Comparison of ENCODE assay signal across 11 mouse cellular contexts in the genomic region with DNA sequence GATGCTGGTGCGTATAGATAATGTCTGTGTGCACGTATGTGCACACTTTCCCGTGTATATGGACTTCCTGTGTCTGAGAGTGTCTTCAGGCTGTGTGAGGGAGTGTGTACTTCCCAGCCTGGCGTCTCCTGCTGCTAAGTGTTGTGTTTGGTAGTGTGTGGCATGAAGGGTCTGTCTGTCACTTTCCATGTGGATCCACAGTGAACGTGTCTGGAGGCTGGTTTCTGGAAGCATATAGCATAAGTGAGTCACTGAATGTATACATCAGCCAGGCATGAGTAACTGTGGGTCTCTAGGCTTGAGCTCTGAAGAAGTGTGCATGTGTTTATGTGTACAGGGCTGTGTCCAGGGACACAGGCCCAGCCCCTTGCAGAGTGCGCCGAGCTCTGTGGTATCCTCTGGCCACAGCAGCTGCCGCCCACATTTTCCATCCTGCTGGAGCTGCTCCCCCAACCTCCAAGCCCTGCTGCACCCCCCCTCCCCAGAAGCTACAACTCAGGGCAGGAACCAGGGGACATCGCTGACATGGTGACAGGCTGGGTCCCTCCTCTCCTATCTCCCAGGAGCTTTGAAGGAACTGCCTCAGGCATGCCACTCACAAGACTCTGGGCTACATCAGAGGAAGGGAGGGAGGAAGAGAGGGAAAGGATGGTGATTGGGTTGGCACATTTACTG. TPM values are rescaled to one million over a fixed set of nuclear protein-coding genes. Genes with fewer than 3 reads are reported as not detected.
DNase-seq lines count a peak whose midpoint lies in the region; ATAC-seq and TF ChIP-seq lines count a peak whose summit lies in the region.
"Had no signal": no experiment of that assay in that cellular context is flagged by ENCODE, and none has a peak within 500 bp of the region (broad histone marks: within the 10 kb centered on the region; RNA-seq: fewer than 3 reads in every experiment).

No protein-coding gene starts in this region.

- H3K9me3 ChIP-seq in lung, embryonic 16.5 days (ENCODE audit: control insufficient read depth, low read length), result no peaks in the 10 kb centered on the region
- no peaks in the 10 kb centered on the region for H3K9me3 ChIP-seq in forebrain, postnatal 0 days (ENCODE audit: low read length)
- no peaks in the 10 kb centered on the region for H3K9me3 ChIP-seq in neural tube, embryonic 15.5 days (replicated peaks)

- H3K27ac ChIP-seq in lung, embryonic 16.5 days (ENCODE audit: low read length), result peak overlapping the region; percentile 85
- H3K27ac ChIP-seq in forebrain, postnatal 0 days (ENCODE audit: low read depth, low read length), result no peak overlapping the region
- H3K27ac ChIP-seq in neural tube, embryonic 15.5 days (replicated peaks), result peak overlapping the region; percentile 29

- no peak overlapping the region for H3K9ac ChIP-seq in lung, embryonic 16.5 days (ENCODE audit: low read length)
- no peak overlapping the region for H3K9ac ChIP-seq in forebrain, postnatal 0 days
- H3K9ac ChIP-seq in neural tube, embryonic 15.5 days (replicated peaks), result no peak overlapping the region

- H3K4me3 ChIP-seq in lung, embryonic 16.5 days (ENCODE audit: low read length), result no peak overlapping the region
- no peak overlapping the region for H3K4me3 ChIP-seq in forebrain, postnatal 0 days (ENCODE audit: low read depth, low read length)
- no peak overlapping the region for H3K4me3 ChIP-seq in neural tube, embryonic 15.5 days (replicated peaks)

- H3K4me2 ChIP-seq in lung, embryonic 16.5 days (ENCODE audit: low read depth, low read length), result peak overlapping the region; percentile 65; the same call in 1 of the 2 replicates
- H3K4me2 ChIP-seq in forebrain, postnatal 0 days (ENCODE audit: low read depth), result peak overlapping the region; percentile 94
- H3K4me2 ChIP-seq in neural tube, embryonic 15.5 days, result no peak overlapping the region

- H3K4me1 ChIP-seq in lung, embryonic 16.5 days (replicated peaks; ENCODE audit: control insufficient read depth, insufficient read depth, low read length), result peaks cover 86% of the 10 kb centered on the region
- peaks cover 65% of the 10 kb centered on the region for H3K4me1 ChIP-seq in forebrain, postnatal 0 days (ENCODE audit: insufficient read depth)
- peaks cover 95% of the 10 kb centered on the region for H3K4me1 ChIP-seq in neural tube, embryonic 15.5 days

- no peak; the same call in 1 of the 2 replicates for ATAC-seq in lung, embryonic 16.5 days (ENCODE audit: low read depth)
- ATAC-seq in forebrain, postnatal 0 days, result no peak
- no peak for ATAC-seq in neural tube, embryonic 15.5 days (ENCODE audit: low FRiP score)

- H3K27me3 ChIP-seq in lung, embryonic 16.5 days (ENCODE audit: control insufficient read depth, insufficient read depth, low read depth, low read length), result no peaks in the 10 kb centered on the region
- no peaks in the 10 kb centered on the region for H3K27me3 ChIP-seq in forebrain, postnatal 0 days (ENCODE audit: insufficient read depth, low read length)
- no peaks in the 10 kb centered on the region for H3K27me3 ChIP-seq in neural tube, embryonic 15.5 days (replicated peaks)

- H3K36me3 ChIP-seq in lung, embryonic 16.5 days (ENCODE audit: control insufficient read depth, insufficient read depth, low read length), result no peaks in the 10 kb centered on the region
- H3K36me3 ChIP-seq in forebrain, postnatal 0 days (ENCODE audit: insufficient read depth), result peaks cover 20% of the 10 kb centered on the region
- H3K36me3 ChIP-seq in neural tube, embryonic 15.5 days, result peaks cover 11% of the 10 kb centered on the region

- peak; percentile 23 to 42 for DNase-seq in cerebellum, adult 18-20 months
- DNase-seq in cerebellum, postnatal 14 days, result no peak
- DNase-seq in lung, postnatal 25 days (ENCODE audit: low spot score), result no peak
- no peak for DNase-seq in forebrain, postnatal 0 days
- DNase-seq in kidney, adult 18-20 months, result no peak
- no peak for DNase-seq in gastrocnemius, postnatal 4 days (ENCODE audit: low spot score in 2 of 2)
- DNase-seq: right cerebral cortex, postnatal 4 days had no signal

- TF ChIP-seq CTCF in forebrain, postnatal 0 days (IDR thresholded peaks at IDR 0.05; ENCODE audit: low read depth), result no peak

- 54% methylated on average over 9 of the region's 9 CpGs for WGBS in lung, embryonic 16.5 days
- WGBS in forebrain, postnatal 0 days, result 72% methylated on average over 9 of the region's 9 CpGs
- 76% methylated on average over 9 of the region's 9 CpGs for WGBS in neural tube, embryonic 15.5 days

RNA-seq across cellular contexts. Expression of gene Soga1, which starts 5.5 kb away (rescaled TPM):
- 4.0 and 4.1 TPM in 2 replicates for polyA plus RNA-seq in lung, embryonic 16.5 days (2015; fragmentation: Nextera tagmentation; extraction: Ambion mirVana)
- total RNA-seq in forebrain, postnatal 0 days (2014; rRNA removed), result 80.5 and 93.7 TPM in 2 replicates
- polyA plus RNA-seq in forebrain, postnatal 0 days (2015; fragmentation: Nextera tagmentation; extraction: Ambion mirVana), result 3.1 and 3.9 TPM in 2 replicates
- polyA plus RNA-seq in neural tube, embryonic 15.5 days (2015; fragmentation: Nextera tagmentation; extraction: Ambion mirVana), result 3.3 and 4.9 TPM in 2 replicates
- total RNA-seq in gastrocnemius, postnatal 4 days (2021), result 10 to 100 TPM; 33.7 to 34.6 TPM

RNA-seq across cellular contexts. Expression of gene Tldc2, which starts 13.3 kb away (rescaled TPM):
- polyA plus RNA-seq in lung, embryonic 16.5 days (2015; fragmentation: Nextera tagmentation; extraction: Ambion mirVana), result not detected in 2 replicates
- not detected in 2 replicates for total RNA-seq in forebrain, postnatal 0 days (2014; rRNA removed)
- polyA plus RNA-seq in forebrain, postnatal 0 days (2015; fragmentation: Nextera tagmentation; extraction: Ambion mirVana), result not detected in 2 replicates
- polyA plus RNA-seq in neural tube, embryonic 15.5 days (2015; fragmentation: Nextera tagmentation; extraction: Ambion mirVana), result 0.43 TPM in 1 of 2 replicates, not detected in the other
- total RNA-seq in gastrocnemius, postnatal 4 days (2021), result not detected
- total RNA-seq: hematopoietic stem cell, adult 5-6 weeks; left cerebral cortex, postnatal 25 days had no signal

Comparison
In these comparisons a context has a peak if more than half of its experiments do, and no peak if none do; other contexts are left out.
1. DNase-seq: peak in cerebellum, adult 18-20 months (2 of 2); none in cerebellum, postnatal 14 days (0 of 2), lung, postnatal 25 days (single experiment), forebrain, postnatal 0 days (single experiment), kidney, adult 18-20 months (single experiment) and gastrocnemius, postnatal 4 days (0 of 2).